Mouse (Mus musculus) heart, postnatal 0 days (tissue): Measurements from ENCODE around the gene Ropn1. TPM values are rescaled to one million over a fixed set of nuclear protein-coding genes. Genes with fewer than 3 reads are reported as not detected.

Source experiments
- ATAC-seq: fragments of 200-750 bp; cut with Nextera tagmentation; 2 replicates; pipeline ENCODE4 v1.8.0; 2017; ENCODE audit warnings: low read depth, moderate number of reproducible peaks, moderate library complexity; ENCODE audit not compliant: insufficient read depth
- DNase-seq: peaks from one replicate; pipeline ENCODE4 v3.0.0-alpha.2; 2016; ENCODE audit warnings: low spot score
- H3K27ac ChIP-seq: fragments of 300-500 bp; sonication (generic); 2 replicates; pipeline ENCODE4 v1.5.1; 2014; ENCODE audit warnings: low read depth, mild to moderate bottlenecking
- H3K27me3 ChIP-seq: fragments of 300-500 bp; sonication (generic); 2 replicates; pipeline ENCODE4 v1.6.1; 2014; ENCODE audit warnings: low read length, mixed read lengths; ENCODE audit not compliant: control insufficient read depth, insufficient read depth
- H3K36me3 ChIP-seq: fragments of 300-500 bp; sonication (generic); replicated peaks from 2 replicates; pipeline ENCODE4 v1.6.1; 2014; ENCODE audit warnings: low read length, mixed read lengths; ENCODE audit not compliant: control insufficient read depth, insufficient read depth
- H3K4me1 ChIP-seq: fragments of 300-500 bp; sonication (generic); 2 replicates; pipeline ENCODE4 v1.6.1; 2014; ENCODE audit warnings: antibody characterized with exemption; ENCODE audit not compliant: control insufficient read depth, insufficient read depth
- H3K4me2 ChIP-seq: fragments of 300-500 bp; sonication (generic); 2 replicates; pipeline ENCODE4 v1.6.1; 2014; ENCODE audit warnings: low read depth, mild to moderate bottlenecking, low read length, moderate library complexity
- H3K4me3 ChIP-seq: fragments of 300-500 bp; sonication (generic); 2 replicates; pipeline ENCODE4 v1.5.1; 2014; ENCODE audit warnings: low read depth, low read length
- H3K9ac ChIP-seq: fragments of 300-500 bp; sonication (generic); replicated peaks from 2 replicates; pipeline ENCODE4 v1.6.1; 2014; ENCODE audit warnings: low read depth, low read length, mixed read lengths
- H3K9me3 ChIP-seq: fragments of 300-500 bp; sonication (generic); replicated peaks from 2 replicates; pipeline ENCODE4 v1.6.1; 2016; ENCODE audit warnings: low read length; ENCODE audit not compliant: control insufficient read depth
- CTCF ChIP-seq: IDR thresholded peaks from 2 replicates; pipeline ENCODE4 v1.5.1; 2016; ENCODE audit warnings: antibody characterized with exemption, control low read depth, low read depth
- EP300 ChIP-seq: IDR thresholded peaks from 2 replicates; pipeline ENCODE4 v1.6.1; 2016; ENCODE audit warnings: antibody characterized with exemption, low read depth
- WGBS: fragments of 180-500 bp; shearing (Covaris S2); extraction: QIAGEN DNeasy Blood & Tissue Kit; methylation state at CpG from one replicate; pipeline ENCODE4 v1.1.7; 2014; 5-methylcytosine and 5-hydroxymethylcytosine counted together
- polyA plus RNA-seq: library from polyadenylated mRNA; unstranded; fragments of >200 nt; fragmentation: Nextera tagmentation; extraction: Ambion mirVana; gene quantifications from 2 replicates; pipeline ENCODE4 v1.2.1, GENCODE M21; 2015
- total RNA-seq: library from RNA; depleted of rRNA; stranded (reverse); fragments of >200 nt; gene quantifications from 2 replicates; pipeline ENCODE4 v1.2.3, GENCODE M21; 2014; ENCODE audit warnings: low replicate concordance; rRNA removed

The Ropn1 gene
- total and polyA plus RNA-seq, 2 experiments from 2014 or later = 2.0 to 14.0 TPM

DNA sequence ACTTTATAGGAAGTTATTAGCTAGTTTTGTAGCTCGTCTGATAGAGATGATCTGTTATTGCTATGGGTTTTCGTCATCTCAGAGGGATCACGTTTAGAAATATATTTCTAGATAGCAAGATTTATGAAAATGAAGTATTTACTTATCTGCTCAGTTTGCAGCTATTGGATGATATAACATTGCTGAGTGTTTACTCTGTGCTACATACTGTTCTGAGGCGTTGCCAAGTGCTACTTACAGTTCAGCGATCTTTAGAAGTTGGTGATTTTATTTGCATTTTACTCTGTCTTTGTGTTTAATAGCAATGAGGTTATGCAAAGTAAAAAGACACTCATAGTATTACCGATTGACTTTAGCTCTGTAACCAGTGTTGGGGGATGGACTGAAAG is 51.1 kb downstream of the Ropn1 start:
- Histone ChIP-seq H3K36me3 (peaks cover 25% of the 10 kb centered on the region), H3K4me1 (no peaks in the 10 kb centered on the region), H3K9me3 (no peaks in the 10 kb centered on the region), H3K27ac (no peak overlapping the region), H3K4me2 (no peak overlapping the region), H3K9ac (no peak overlapping the region), H3K4me3 (no peak overlapping the region), H3K27me3 (no peaks in the 10 kb centered on the region)
- no peak for DNase-seq
- no peak for ATAC-seq
- 75% methylated on average over 6 of the region's 6 CpGs for WGBS
- TF ChIP-seq CTCF = no peak
- no peak for TF ChIP-seq EP300

DNA sequence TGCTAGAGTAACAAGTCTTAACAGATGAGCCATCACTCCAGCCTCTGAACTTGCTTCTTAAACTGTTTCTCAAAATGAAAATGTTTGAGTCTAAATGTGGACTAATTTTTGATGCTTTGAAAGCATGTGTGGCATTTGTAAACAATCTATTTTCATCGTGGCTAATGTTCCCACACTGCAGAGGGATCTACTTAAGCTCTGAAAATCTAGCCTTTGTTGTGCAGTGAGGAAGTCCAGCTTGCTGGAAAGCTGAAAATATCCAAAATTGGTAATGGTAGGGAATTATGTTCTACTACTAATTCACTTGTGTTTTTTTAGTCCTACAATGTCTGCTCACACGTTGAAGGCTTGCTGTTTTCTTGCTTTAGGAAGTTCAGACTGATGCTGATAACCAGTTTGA is 56.3 kb downstream of the Ropn1 start:
- no peak overlapping the region for H3K9ac ChIP-seq
- WGBS = 70% methylated on average over 2 of the region's 2 CpGs
- ATAC-seq (no peak), DNase-seq (no peak)
- no peaks in the 10 kb centered on the region for H3K27me3 ChIP-seq
- no peaks in the 10 kb centered on the region for H3K9me3 ChIP-seq
- peak overlapping the region; percentile 53 for H3K27ac ChIP-seq
- H3K36me3 ChIP-seq = peaks cover 42% of the 10 kb centered on the region
- no peak overlapping the region for H3K4me3 ChIP-seq
- no peaks in the 10 kb centered on the region for H3K4me1 ChIP-seq
- H3K4me2 ChIP-seq = no peak overlapping the region
- TF ChIP-seq CTCF (no peak), EP300 (no peak)

DNA sequence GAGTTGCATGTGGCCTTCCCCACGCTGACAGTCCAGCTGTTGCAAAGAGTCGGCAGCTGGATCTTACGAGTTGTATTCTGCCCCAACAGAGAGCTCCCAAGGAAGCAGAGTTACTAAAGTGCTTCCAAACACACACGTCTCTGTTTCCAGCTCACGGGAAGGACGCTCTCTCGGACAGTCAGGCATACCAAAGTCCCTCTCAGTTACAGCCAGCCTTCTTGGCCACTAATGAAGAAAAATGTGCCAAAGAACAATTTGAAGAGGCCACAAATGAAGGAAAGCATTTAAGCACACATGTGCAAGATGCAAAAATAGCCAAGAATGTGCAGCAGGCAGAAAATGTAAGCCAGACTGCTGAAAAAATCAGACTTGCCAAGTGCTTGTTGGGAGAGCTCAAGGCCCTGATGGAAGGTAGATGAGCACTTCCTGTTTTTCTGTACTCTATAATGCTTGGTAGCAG is 56.8 kb downstream of the Ropn1 start:
- TF ChIP-seq CTCF = no peak
- TF ChIP-seq EP300 = no peak
- DNase-seq (peak; percentile 11), ATAC-seq (no peak; the same call in 1 of the 2 replicates)
- Histone ChIP-seq H3K4me1 (no peaks in the 10 kb centered on the region), H3K4me3 (no peak overlapping the region), H3K36me3 (peaks cover 42% of the 10 kb centered on the region), H3K27me3 (no peaks in the 10 kb centered on the region), H3K27ac (peak overlapping the region; percentile 53), H3K9ac (no peak overlapping the region), H3K9me3 (no peaks in the 10 kb centered on the region), H3K4me2 (no peak overlapping the region)
- WGBS = 72% methylated on average over 7 of the region's 7 CpGs

DNA sequence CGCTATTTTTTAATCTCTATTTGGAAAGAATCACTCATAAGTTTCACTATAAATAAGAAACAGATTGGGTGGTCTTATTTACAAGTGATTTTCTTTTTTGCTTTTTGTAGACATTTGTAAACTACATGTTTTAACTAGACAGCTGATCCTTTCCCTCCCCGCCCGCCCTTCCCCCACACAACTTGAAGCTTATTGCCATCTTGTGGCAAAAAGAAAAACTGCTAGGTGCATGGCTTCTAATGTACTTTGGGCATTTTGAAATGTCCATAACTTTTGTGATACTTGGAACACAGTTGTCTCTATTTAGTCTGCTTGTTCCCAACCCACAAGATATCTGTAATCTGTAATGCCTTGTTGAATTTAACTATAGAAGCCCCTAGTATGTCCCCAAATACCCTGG is 61.8 kb downstream of the Ropn1 start:
- WGBS = 83% methylated on average over 3 of the region's 3 CpGs

DNA sequence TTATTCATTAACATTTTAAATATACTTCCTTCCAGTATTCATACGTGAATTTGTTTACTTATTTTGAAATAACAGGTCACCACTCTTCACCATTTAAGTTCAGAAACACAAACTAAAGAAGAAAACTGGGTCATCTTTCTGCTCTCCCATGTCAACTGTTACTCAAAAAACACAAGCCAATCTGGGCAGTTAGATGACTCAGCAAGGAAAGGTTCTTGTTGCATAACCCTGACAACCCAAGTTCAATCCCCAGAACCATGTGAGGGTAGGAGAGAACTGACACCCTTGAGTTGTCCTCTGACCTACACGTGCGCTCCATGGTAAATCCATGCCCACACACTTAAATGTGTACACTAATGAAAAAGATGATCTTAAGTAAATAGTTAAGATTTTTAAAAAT is 75.4 kb downstream of the Ropn1 start:
- Histone ChIP-seq H3K27ac (no peak overlapping the region), H3K9me3 (peaks cover 4% of the 10 kb centered on the region; the same call in 1 of the 2 replicates), H3K36me3 (peaks cover 30% of the 10 kb centered on the region), H3K4me1 (no peaks in the 10 kb centered on the region), H3K27me3 (no peaks in the 10 kb centered on the region), H3K9ac (no peak overlapping the region), H3K4me2 (no peak overlapping the region), H3K4me3 (no peak overlapping the region)
- ATAC-seq = no peak
- no peak for DNase-seq
- no peak for TF ChIP-seq CTCF
- no peak for TF ChIP-seq EP300
- 93% methylated on average over 3 of the region's 3 CpGs for WGBS

More for the DNA sequence above, 61.8 kb downstream of the Ropn1 start:
- Histone ChIP-seq H3K36me3 (peaks cover 31% of the 10 kb centered on the region), H3K4me1 (no peaks in the 10 kb centered on the region), H3K4me2 (no peak overlapping the region), H3K4me3 (no peak overlapping the region), H3K9ac (no peak overlapping the region), H3K27ac (no peak overlapping the region), H3K9me3 (no peaks in the 10 kb centered on the region), H3K27me3 (no peaks in the 10 kb centered on the region)
- ATAC-seq (no peak), DNase-seq (peak; percentile 16)
- TF ChIP-seq CTCF (peak; percentile 62), EP300 (no peak)

Other genes with a start within 250 kb of the Ropn1 start
- 44.5 and 48.9 TPM in 2 replicates for gene Kalrn, start 76.4 kb upstream of the Ropn1 start, total RNA-seq
- 19.4 and 20.0 TPM in 2 replicates for gene Kalrn, start 76.4 kb upstream of the Ropn1 start, polyA plus RNA-seq
- 3.7 and 7.3 TPM in 2 replicates for gene Ccdc14, start 40.7 kb downstream of the Ropn1 start, total RNA-seq
- 2.6 and 2.8 TPM in 2 replicates for gene Ccdc14, start 40.7 kb downstream of the Ropn1 start, polyA plus RNA-seq
- gene Mylk, start 95.3 kb downstream of the Ropn1 start, total RNA-seq = 7.7 and 148 TPM in 2 replicates
- 5.9 and 6.2 TPM in 2 replicates for gene Mylk, start 95.3 kb downstream of the Ropn1 start, polyA plus RNA-seq